Mouse (Mus musculus) forebrain, embryonic 12.5 days (tissue): ENCODE measurements around the gene Ube4b. TPM values are rescaled to one million over a fixed set of nuclear protein-coding genes. Genes with fewer than 3 reads are reported as not detected.

Experiments
- ATAC-seq: fragments of 200-750 bp; cut with Nextera tagmentation; 2 replicates; pipeline ENCODE4 v1.8.0; 2017; ENCODE audit warnings: moderate TSS enrichment; ENCODE audit not compliant: low FRiP score
- H3K27ac ChIP-seq: fragments of 300-500 bp; sonication (generic); 2 replicates; pipeline ENCODE4 v1.5.1; 2016; ENCODE audit warnings: mild to moderate bottlenecking
- H3K27me3 ChIP-seq: fragments of 300-500 bp; sonication (generic); 2 replicates; pipeline ENCODE4 v1.6.1; 2016; ENCODE audit warnings: mild to moderate bottlenecking
- H3K36me3 ChIP-seq: fragments of 300-500 bp; sonication (generic); replicated peaks from 2 replicates; pipeline ENCODE4 v1.6.1; 2016; ENCODE audit warnings: mild to moderate bottlenecking
- H3K4me1 ChIP-seq: fragments of 300-500 bp; sonication (generic); 2 replicates; pipeline ENCODE4 v1.6.1; 2016
- H3K4me2 ChIP-seq: fragments of 300-500 bp; sonication (generic); 2 replicates; pipeline ENCODE4 v1.6.1; 2016; ENCODE audit warnings: mild to moderate bottlenecking, moderate library complexity
- H3K4me3 ChIP-seq: fragments of 300-500 bp; sonication (generic); replicated peaks from 2 replicates; pipeline ENCODE4 v1.5.1; 2016; ENCODE audit warnings: mild to moderate bottlenecking
- H3K9ac ChIP-seq: fragments of 300-500 bp; sonication (generic); 2 replicates; pipeline ENCODE4 v1.6.1; 2016; ENCODE audit warnings: mild to moderate bottlenecking
- H3K9me3 ChIP-seq: fragments of 300-500 bp; sonication (generic); 2 replicates; pipeline ENCODE4 v1.6.1; 2016
- WGBS: fragments of 180-500 bp; shearing (Covaris S2); methylation state at CpG from one replicate; pipeline ENCODE4 v1.1.7; 2016; 5-methylcytosine and 5-hydroxymethylcytosine counted together
- polyA plus RNA-seq: library from polyadenylated mRNA; unstranded; fragments of >200 nt; fragmentation: Nextera tagmentation; extraction: Ambion mirVana; gene quantifications from 2 replicates; pipeline ENCODE4 v1.2.1, GENCODE M21; 2016

Gene Ube4b
- polyA plus RNA-seq, 1 experiment from 2014 or later = 68.9 TPM

- H3K4me3 ChIP-seq = no peak overlapping the region
- H3K36me3 ChIP-seq = peaks cover 20% of the 10 kb centered on the region
- H3K27me3 ChIP-seq = no peaks in the 10 kb centered on the region
- peaks cover 31% of the 10 kb centered on the region for H3K4me1 ChIP-seq
- no peak overlapping the region for H3K9ac ChIP-seq
- H3K9me3 ChIP-seq = no peaks in the 10 kb centered on the region
- no peak overlapping the region for H3K4me2 ChIP-seq
- WGBS = 84% methylated on average over 12 of the region's 12 CpGs
- no peak overlapping the region for H3K27ac ChIP-seq
- ATAC-seq = no peak
Observed at GRCm38 (mm10) chr4:149400878-149401590, 25.5 kb downstream of the Ube4b start.

GRCm38 (mm10) chr4:149399331-149399910 lies 27.1 kb downstream of the Ube4b start:
- ATAC-seq = no peak
- Histone ChIP-seq H3K36me3 (peaks cover 26% of the 10 kb centered on the region), H3K9ac (no peak overlapping the region), H3K4me3 (no peak overlapping the region), H3K27ac (0 out of 2 replicates have a peak overlapping the region, but pooled peaks have one; percentile 19), H3K27me3 (no peaks in the 10 kb centered on the region), H3K4me1 (peaks cover 18% of the 10 kb centered on the region), H3K4me2 (no peak overlapping the region), H3K9me3 (no peaks in the 10 kb centered on the region)
- WGBS = 70% methylated on average over 4 of the region's 4 CpGs

GRCm38 (mm10) chr4:149398181-149398735 lies 28.3 kb downstream of the Ube4b start:
- H3K4me1 ChIP-seq = peaks cover 6% of the 10 kb centered on the region
- H3K27me3 ChIP-seq = no peaks in the 10 kb centered on the region
- no peaks in the 10 kb centered on the region for H3K9me3 ChIP-seq
- WGBS = 92% methylated on average over 9 of the region's 9 CpGs
- H3K4me3 ChIP-seq = no peak overlapping the region
- no peak overlapping the region for H3K27ac ChIP-seq
- H3K9ac ChIP-seq = no peak overlapping the region
- ATAC-seq = no peak
- no peak overlapping the region for H3K4me2 ChIP-seq
- peaks cover 26% of the 10 kb centered on the region for H3K36me3 ChIP-seq

GRCm38 (mm10) chr4:149396433-149397306 lies 29.9 kb downstream of the Ube4b start:
- 67% methylated on average over 21 of the region's 21 CpGs for WGBS
- peaks cover 3% of the 10 kb centered on the region; the same call in 1 of the 2 replicates for H3K4me1 ChIP-seq
- peaks cover 32% of the 10 kb centered on the region for H3K36me3 ChIP-seq
- no peaks in the 10 kb centered on the region for H3K9me3 ChIP-seq
- H3K27ac ChIP-seq = peak overlapping the region; percentile 66; the same call in 1 of the 2 replicates
- H3K4me3 ChIP-seq = no peak overlapping the region
- no peak overlapping the region for H3K4me2 ChIP-seq
- H3K27me3 ChIP-seq = no peaks in the 10 kb centered on the region
- ATAC-seq = no peak
- H3K9ac ChIP-seq = no peak overlapping the region

GRCm38 (mm10) chr4:149395581-149395980 lies 31.0 kb downstream of the Ube4b start:
- ATAC-seq = no peak
- Histone ChIP-seq H3K4me2 (no peak overlapping the region), H3K4me1 (peaks cover 3% of the 10 kb centered on the region; the same call in 1 of the 2 replicates), H3K36me3 (peaks cover 35% of the 10 kb centered on the region), H3K9ac (no peak overlapping the region), H3K9me3 (no peaks in the 10 kb centered on the region), H3K4me3 (no peak overlapping the region), H3K27ac (no peak overlapping the region), H3K27me3 (no peaks in the 10 kb centered on the region)
- 83% methylated on average over 6 of the region's 6 CpGs for WGBS

- no peak overlapping the region for H3K27ac ChIP-seq
- H3K36me3 ChIP-seq = peaks cover 35% of the 10 kb centered on the region
- no peak overlapping the region for H3K9ac ChIP-seq
- H3K4me2 ChIP-seq = no peak overlapping the region
- no peak overlapping the region for H3K4me3 ChIP-seq
- ATAC-seq = no peak
- no peaks in the 10 kb centered on the region for H3K27me3 ChIP-seq
- peaks cover 1% of the 10 kb centered on the region; the same call in 1 of the 2 replicates for H3K4me1 ChIP-seq
- no peaks in the 10 kb centered on the region for H3K9me3 ChIP-seq
- 83% methylated on average over 4 of the region's 4 CpGs for WGBS
Observed at GRCm38 (mm10) chr4:149394292-149394691, 32.3 kb downstream of the Ube4b start.

GRCm38 (mm10) chr4:149393311-149393995 lies 33.1 kb downstream of the Ube4b start:
- Histone ChIP-seq H3K36me3 (peaks cover 34% of the 10 kb centered on the region), H3K9me3 (no peaks in the 10 kb centered on the region), H3K27me3 (no peaks in the 10 kb centered on the region), H3K27ac (no peak overlapping the region), H3K4me1 (no peaks in the 10 kb centered on the region), H3K4me3 (no peak overlapping the region), H3K4me2 (no peak overlapping the region), H3K9ac (no peak overlapping the region)
- WGBS = 91% methylated on average over 12 of the region's 12 CpGs
- no peak for ATAC-seq

- 80% methylated on average over 4 of the region's 4 CpGs for WGBS
- H3K36me3 ChIP-seq = peaks cover 24% of the 10 kb centered on the region
Observed at GRCm38 (mm10) chr4:149392359-149392758, 34.2 kb downstream of the Ube4b start.

GRCm38 (mm10) chr4:149381001-149381400 lies 45.5 kb downstream of the Ube4b start:
- Histone ChIP-seq H3K4me3 (no peak overlapping the region), H3K4me2 (no peak overlapping the region), H3K27ac (no peak overlapping the region), H3K4me1 (peaks cover 3% of the 10 kb centered on the region; the same call in 1 of the 2 replicates), H3K36me3 (peaks cover 98% of the 10 kb centered on the region), H3K9ac (no peak overlapping the region), H3K27me3 (no peaks in the 10 kb centered on the region), H3K9me3 (no peaks in the 10 kb centered on the region)
- ATAC-seq = no peak
- 87% methylated on average over 7 of the region's 7 CpGs for WGBS

More at GRCm38 (mm10) chr4:149392359-149392758, 34.2 kb downstream of the Ube4b start:
- Histone ChIP-seq H3K4me2 (no peak overlapping the region), H3K9ac (no peak overlapping the region), H3K27ac (0 out of 2 replicates have a peak overlapping the region, but pooled peaks have one; percentile 5), H3K4me1 (no peaks in the 10 kb centered on the region), H3K4me3 (no peak overlapping the region), H3K27me3 (no peaks in the 10 kb centered on the region), H3K9me3 (no peaks in the 10 kb centered on the region)
- no peak for ATAC-seq

- no peak for ATAC-seq
- Histone ChIP-seq H3K4me1 (peaks cover 3% of the 10 kb centered on the region; the same call in 1 of the 2 replicates), H3K4me3 (no peak overlapping the region), H3K9ac (no peak overlapping the region), H3K9me3 (no peaks in the 10 kb centered on the region), H3K27me3 (no peaks in the 10 kb centered on the region), H3K27ac (no peak overlapping the region), H3K36me3 (peaks cover 98% of the 10 kb centered on the region), H3K4me2 (no peak overlapping the region)
- 92% methylated on average over 17 of the region's 17 CpGs for WGBS
Observed at GRCm38 (mm10) chr4:149379881-149380280, 46.7 kb downstream of the Ube4b start.

- H3K27me3 ChIP-seq = no peaks in the 10 kb centered on the region
- H3K9me3 ChIP-seq = no peaks in the 10 kb centered on the region
- no peak overlapping the region for H3K4me2 ChIP-seq
- H3K27ac ChIP-seq = no peak overlapping the region
- no peak overlapping the region for H3K4me3 ChIP-seq
- 64% methylated on average over 8 of the region's 8 CpGs for WGBS
- peaks cover 98% of the 10 kb centered on the region for H3K36me3 ChIP-seq
- H3K9ac ChIP-seq = no peak overlapping the region
- ATAC-seq = no peak
- H3K4me1 ChIP-seq = peaks cover 3% of the 10 kb centered on the region; the same call in 1 of the 2 replicates
Observed at GRCm38 (mm10) chr4:149378819-149379218, 47.7 kb downstream of the Ube4b start.
